Mouse (Mus musculus) cerebellum, postnatal 14 days (tissue): ENCODE data around the gene Pax1.
A peak's percentile ranks its signal among the peaks of the same experiment; 100 is the strongest.

Experiments
- DNase-seq, 2 experiments: peaks; one replicate each; pipeline ENCODE4 v3.0.0; 2021; ENCODE audit warnings: mixed read lengths in 2 of 2

The Pax1 gene

DNA sequence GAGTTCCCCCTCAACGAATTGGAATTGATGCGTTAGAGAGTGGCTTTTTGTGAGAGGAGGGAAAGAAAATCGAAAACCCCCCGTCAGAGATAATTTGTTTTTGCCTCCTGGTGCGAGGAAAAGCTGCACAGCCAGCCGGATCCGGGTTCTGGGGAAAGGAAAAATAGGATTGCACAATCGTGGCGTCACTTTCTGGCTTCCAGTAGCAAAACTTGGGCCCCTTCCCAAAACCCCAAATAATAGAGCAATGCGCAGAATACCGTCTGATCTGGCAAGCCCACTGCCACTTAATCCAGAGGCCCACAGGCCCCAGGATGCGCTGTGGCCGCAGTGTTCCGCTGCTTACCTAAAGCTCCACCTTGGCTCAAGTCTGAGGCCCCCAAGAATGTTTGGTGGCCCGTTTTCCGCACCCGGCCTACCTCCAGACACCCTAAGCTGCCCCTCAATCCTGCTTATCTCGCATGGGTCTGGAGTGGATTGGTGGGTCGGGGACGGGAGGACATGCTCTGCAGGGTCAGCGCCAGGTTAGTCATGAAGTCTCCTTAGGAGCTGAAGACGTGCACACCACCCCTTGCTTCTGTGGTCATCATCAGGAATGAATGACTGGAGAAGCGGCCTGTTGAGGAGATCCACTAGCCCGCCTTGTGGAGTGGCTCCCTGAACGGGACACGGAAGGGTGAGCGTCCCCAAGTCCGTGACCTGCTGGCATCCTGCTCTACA lies 11.4 kb downstream of the Pax1 start:
- DNase-seq: no peak

DNA sequence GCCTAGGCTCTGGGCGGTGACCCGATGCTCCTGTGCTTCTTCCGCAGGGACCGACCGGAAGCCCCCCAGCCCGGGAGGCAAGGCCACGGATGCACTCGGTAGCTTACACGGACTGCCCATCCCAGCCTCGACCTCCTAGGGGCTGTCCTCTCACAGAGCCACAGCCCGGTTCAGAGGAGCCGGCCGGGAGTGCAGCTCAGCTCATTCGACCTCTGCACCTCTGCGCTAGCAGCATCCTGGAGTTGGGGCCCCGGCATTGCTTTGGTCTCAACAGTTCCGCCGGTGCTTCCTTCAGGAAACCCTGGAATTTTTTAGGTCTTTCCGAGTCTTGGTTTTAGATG lies 11.9 kb downstream of the Pax1 start:
- no peak for DNase-seq

DNA sequence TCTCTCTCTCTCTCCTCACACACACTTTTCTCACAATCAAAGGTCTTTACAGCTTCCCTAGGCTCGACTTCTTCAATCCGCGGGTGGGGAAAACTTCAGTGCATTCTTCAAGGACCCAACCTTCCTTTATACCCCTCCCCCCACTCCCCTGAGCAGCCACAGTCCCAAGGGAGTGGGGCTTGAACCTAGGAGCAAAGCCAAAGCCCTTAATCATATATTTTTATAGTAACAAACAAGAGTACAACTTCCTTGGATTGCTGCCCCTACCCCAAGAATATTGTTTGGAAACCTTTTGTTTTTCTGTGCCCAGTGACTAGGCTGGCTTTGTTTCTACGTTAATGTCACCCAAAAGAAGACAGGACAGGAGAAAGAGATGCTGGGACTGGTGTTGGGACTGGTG lies 12.5 kb downstream of the Pax1 start:
- no peak for DNase-seq

DNA sequence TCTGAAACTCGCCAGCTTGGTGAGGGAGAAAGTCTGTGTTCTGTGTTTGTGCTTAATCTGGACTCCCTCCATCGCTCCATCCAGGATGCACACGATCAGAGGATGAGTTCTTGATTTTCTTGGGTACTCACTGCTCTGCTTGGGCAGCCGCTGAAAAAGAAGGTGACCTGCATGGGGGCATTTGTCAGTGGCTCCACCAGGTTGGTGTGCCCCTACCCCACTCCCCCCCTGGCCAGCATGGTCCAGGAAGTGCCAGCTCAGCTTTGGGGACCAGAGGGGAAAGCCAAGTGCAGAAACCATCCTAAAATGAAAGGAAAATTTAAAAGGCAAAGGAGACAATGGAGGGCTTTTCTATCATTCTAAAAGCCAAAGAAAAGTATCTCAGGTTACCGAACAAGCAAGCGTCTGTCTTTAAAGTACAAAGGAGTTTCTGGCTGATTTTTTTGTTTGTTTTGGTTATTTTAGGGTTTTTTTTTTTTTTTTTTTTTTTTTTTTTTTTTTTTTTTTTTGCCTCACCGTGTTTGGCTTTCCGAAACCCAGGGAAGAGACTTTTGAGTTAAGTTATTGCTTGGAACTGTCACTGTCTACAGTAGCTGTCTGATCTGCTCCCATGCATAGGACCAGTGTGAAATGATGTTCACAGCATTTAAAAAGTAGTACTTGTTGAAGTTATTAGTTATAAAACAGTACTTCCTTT lies 13.4 kb downstream of the Pax1 start:
- DNase-seq: no peak

DNA sequence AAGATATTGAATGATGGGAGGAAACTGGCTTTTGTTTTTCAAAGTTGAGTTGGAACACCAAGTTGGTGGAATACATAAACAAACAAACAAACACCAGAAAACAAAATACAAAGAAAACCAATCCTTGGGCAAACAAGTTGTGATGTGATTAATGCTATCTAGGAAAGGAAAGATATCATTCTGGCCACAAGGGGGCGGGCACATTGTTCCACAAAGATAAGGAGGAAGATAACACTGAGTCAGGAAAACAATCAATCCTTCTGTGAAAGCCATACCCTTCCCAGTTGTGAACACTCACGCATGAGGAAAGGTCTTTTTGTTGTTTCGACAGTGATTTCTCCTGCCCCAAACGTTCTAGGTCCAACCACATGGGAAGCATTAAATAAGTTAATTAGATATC lies 17.2 kb downstream of the Pax1 start:
- peak; percentile 77 to 87 for DNase-seq

DNA sequence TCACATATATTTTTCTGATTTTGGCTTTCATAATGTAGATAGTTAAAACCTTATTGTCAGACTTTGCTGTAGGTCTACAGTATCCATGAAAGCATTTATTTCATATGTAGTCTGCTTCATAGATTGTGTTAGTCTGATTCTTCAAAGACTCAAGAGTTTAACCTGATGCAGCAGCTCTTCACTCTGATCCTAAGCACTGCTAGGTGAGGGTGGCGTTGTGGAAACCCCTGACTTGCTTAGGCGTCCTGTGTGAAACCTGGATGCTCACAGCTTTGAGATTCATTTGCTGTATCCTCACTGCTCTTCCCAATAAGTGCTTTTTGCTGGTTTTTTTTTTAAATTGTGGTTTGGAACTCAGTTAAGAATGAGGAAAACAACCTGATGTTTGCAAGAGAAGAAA lies 21.6 kb downstream of the Pax1 start:
- DNase-seq: no peak

DNA sequence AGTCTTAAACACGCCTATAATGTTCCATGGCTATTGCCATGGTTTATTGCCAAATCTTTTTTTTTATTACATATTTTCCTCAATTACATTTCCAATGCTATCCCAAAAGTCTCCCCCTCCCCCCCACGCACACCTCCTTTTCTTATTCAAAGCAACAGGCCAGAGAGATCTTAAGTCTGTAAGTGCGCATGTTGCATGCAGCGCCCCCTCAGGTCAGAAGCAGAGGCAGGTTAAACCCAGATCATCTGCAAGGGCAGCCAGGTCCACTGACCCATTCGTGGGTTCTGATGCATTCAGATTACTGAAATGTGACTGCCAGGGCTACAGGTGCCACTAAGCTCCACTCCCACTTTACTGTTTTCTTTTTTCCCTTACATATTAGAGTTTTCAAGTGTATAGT lies 25.2 kb downstream of the Pax1 start:
- no peak for DNase-seq

DNA sequence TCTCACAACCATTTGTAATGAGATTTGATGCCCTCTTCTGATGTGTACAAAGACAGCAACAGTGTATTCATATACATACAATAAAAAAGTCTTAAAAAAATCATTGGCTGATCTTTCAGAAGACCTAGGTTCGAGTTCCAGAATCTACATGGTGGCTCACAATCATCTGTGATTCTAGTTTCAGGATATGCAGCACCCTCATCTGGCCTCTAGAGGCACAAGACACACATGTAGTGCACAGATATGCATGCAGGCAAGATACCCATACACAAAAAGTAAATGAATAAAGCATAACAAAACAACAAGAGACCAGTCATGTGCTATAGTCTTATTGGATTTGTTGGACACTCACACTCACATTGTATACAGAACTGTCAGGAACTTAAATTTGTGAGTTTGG lies 47.6 kb downstream of the Pax1 start:
- no peak for DNase-seq

DNA sequence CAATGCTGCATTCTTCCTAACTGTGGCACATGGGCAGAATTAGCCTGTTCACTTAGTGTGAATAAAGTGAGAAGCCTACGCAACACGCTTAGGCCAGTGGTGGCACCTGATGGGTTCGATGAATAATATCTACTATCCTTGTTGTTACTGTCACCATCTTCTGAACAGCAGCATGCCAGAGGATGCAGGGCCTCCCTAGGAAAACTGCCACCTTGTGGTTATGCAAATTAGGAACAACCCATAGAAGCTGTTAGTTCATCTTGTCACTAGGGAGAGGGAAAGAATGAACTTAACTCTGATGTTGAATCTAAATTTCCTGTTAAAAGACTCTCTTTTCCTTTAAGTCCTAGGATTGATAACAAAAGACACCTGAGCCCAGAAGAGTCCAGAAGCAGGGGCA lies 53.3 kb downstream of the Pax1 start:
- DNase-seq: no peak

GRCm38 (mm10) chr2:147424582-147425255 lies 63.0 kb downstream of the Pax1 start:
- DNase-seq: no peak

DNA sequence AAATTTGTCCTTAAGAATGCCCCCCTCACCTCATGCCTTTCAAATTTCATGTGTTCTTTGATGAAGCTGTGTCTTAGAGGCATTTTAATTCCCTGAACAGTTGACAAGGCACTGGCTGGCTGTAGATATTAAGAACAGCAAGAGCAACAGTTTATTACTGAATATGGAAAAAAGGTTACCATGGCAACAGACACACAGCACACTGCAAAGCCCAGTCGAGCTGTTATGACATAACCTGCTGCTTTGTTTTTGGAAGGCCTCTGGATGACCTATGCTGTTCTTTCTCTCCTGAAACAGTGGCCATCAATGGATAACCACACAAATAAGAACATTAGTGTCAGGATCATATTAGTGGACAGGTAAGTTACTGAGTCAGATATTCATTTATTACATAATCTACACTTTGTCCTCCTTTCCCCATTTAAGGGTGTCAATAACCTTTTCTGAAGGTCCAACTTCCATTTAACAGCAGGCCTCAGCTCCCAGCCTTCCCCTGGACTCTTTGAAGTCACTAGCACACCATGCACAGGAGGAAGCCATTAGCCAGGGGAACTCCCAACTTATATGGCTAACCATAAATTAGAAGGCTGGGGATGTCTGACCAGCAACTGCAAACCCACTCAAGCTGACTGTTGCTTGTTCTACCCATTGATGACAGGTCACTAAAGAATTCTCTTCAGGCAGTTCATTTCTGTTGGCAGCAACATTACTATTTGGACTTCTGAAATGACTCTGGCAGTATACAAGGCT lies 68.1 kb downstream of the Pax1 start:
- no peak for DNase-seq

GRCm38 (mm10) chr2:147433120-147433519 lies 71.4 kb downstream of the Pax1 start:
- DNase-seq: peak; percentile 55 to 72
